Mouse (Mus musculus): ENCODE results near the gene Ankrd28.

DNA sequence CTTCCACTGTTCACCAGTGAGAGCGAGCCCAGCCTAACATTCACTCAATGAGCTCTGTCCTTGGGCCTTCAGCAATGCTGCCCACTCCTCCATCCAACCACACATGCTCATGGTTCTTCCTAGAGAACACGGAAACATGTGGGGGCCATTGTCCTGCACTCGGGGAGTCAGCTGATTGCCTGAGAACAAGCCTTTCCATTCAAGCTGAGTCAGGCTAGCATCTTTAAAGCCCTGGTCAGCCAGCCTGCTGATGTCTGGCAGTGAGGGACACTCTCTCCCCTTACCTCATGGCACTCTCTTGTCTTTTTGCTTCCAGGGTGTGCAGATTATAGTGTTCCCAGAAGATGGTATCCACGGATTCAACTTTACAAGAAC, 164.9 kb downstream of the Ankrd28 start:
- no peak for TF ChIP-seq POLR2A (IDR thresholded peaks at IDR 0.05; ENCODE audit: extremely low read depth, insufficient read depth, low read length)
- no peak for TF ChIP-seq CTCF (IDR thresholded peaks at IDR 0.05; ENCODE audit: extremely low read depth, insufficient read depth, low read length)
